Mouse (Mus musculus) CH12.LX (cell line): ENCODE data around the gene Dgcr8. TPM values are rescaled to one million over a fixed set of nuclear protein-coding genes. Genes with fewer than 3 reads are reported as not detected.

Experiments used
- DNase-seq: peaks from one replicate; pipeline ENCODE4 v3.0.0-alpha.2; 2013; ENCODE audit errors: extremely low read depth
- H3K27ac ChIP-seq: 2 replicates; pipeline ENCODE4 v1.5.1; 2012; ENCODE audit warnings: low read depth, mild to moderate bottlenecking, control low read depth, moderate library complexity; ENCODE audit not compliant: insufficient read depth
- H3K27me3 ChIP-seq: replicated peaks from 2 replicates; pipeline ENCODE3; 2012; ENCODE audit warnings: inconsistent platforms
- H3K36me3 ChIP-seq, 2 experiments: replicated peaks in 1 of 2; 2 replicates each; pipeline versions ENCODE3 to v1.6.1; 2012; ENCODE audit warnings: inconsistent platforms in 1 of 2, low read length in 1 of 2, mild to moderate bottlenecking in 1 of 2, mixed read lengths in 1 of 2, moderate library complexity in 1 of 2; ENCODE audit not compliant: control insufficient read depth in 1 of 2, insufficient read depth in 1 of 2
- H3K4me1 ChIP-seq, 2 experiments: 2 replicates each; pipeline ENCODE4 v1.6.1; 2012; ENCODE audit warnings: inconsistent platforms in 1 of 2, moderate library complexity in 1 of 2; ENCODE audit not compliant: insufficient read depth in 2 of 2, control insufficient read depth in 1 of 2
- H3K4me2 ChIP-seq: 2 replicates; pipeline ENCODE4 v1.6.1; 2012; ENCODE audit warnings: low read depth, mild to moderate bottlenecking, control low read depth; ENCODE audit not compliant: poor library complexity, insufficient read depth, severe bottlenecking
- H3K4me3 ChIP-seq, 3 experiments: fragments of 150-350 bp in 1 of 3; sonication (generic) in 1 of 3; replicated peaks in 1 of 3; 2 replicates each; pipeline versions ENCODE3 to v1.5.1; 2011 to 2012; ENCODE audit warnings: low read depth in 2 of 3, low read length in 2 of 3, mild to moderate bottlenecking in 2 of 3, moderate library complexity in 2 of 3, control low read depth in 1 of 3, improper control_type of control experiment in 1 of 3, inconsistent platforms in 1 of 3, mixed read lengths in 1 of 3; ENCODE audit not compliant: poor library complexity in 1 of 3
- H3K79me2 ChIP-seq: replicated peaks from 2 replicates; pipeline ENCODE4 v1.6.1; 2012; ENCODE audit warnings: mild to moderate bottlenecking, moderate library complexity; ENCODE audit not compliant: control insufficient read depth, poor library complexity, insufficient read depth, severe bottlenecking; ENCODE audit errors: extremely low read depth
- H3K9ac ChIP-seq: 2 replicates; pipeline ENCODE4 v1.6.1; 2012; ENCODE audit warnings: low read depth, mild to moderate bottlenecking, control low read depth, moderate library complexity; ENCODE audit not compliant: insufficient read depth
- H3K9me3 ChIP-seq: replicated peaks from 2 replicates; pipeline ENCODE3; 2012; ENCODE audit warnings: low read length, inconsistent platforms, mixed read lengths
- CHD1 ChIP-seq: IDR thresholded peaks from 2 replicates; pipeline ENCODE4 v1.6.1; 2012; ENCODE audit warnings: low read depth, low read length, improper control_type of control experiment, inconsistent platforms
- CHD2 ChIP-seq: IDR thresholded peaks from 2 replicates; pipeline ENCODE4 v1.6.1; 2011; ENCODE audit warnings: low read length, improper control_type of control experiment
- CTCF ChIP-seq, 2 experiments: IDR thresholded peaks in 1 of 2; conservative IDR thresholded peaks in 1 of 2; 2 replicates each; pipeline ENCODE4 v1.5.1; 2011 to 2012; ENCODE audit warnings: low read depth in 2 of 2, low read length in 2 of 2, improper control_type of control experiment in 1 of 2, inconsistent platforms in 1 of 2, mild to moderate bottlenecking in 1 of 2, moderate library complexity in 1 of 2
- ELF1 ChIP-seq: IDR thresholded peaks from 2 replicates; pipeline ENCODE4 v1.6.1; 2014; ENCODE audit warnings: low read depth, mild to moderate bottlenecking, inconsistent platforms, low read length, improper control_type of control experiment
- ETS1 ChIP-seq: conservative IDR thresholded peaks from 2 replicates; pipeline ENCODE4 v1.6.1; 2012; ENCODE audit warnings: low read depth, mild to moderate bottlenecking, inconsistent platforms, low read length, improper control_type of control experiment, moderate library complexity
- HCFC1 ChIP-seq: IDR thresholded peaks from 2 replicates; pipeline ENCODE4 v1.6.1; 2012; ENCODE audit warnings: low read depth, mild to moderate bottlenecking, inconsistent platforms, low read length, improper control_type of control experiment
- IRF4 ChIP-seq: IDR thresholded peaks from 2 replicates; pipeline ENCODE4 v1.6.1; 2014; ENCODE audit warnings: low read depth, mild to moderate bottlenecking, inconsistent platforms, low read length, improper control_type of control experiment
- MAFK ChIP-seq: IDR thresholded peaks from 2 replicates; pipeline ENCODE4 v1.6.1; 2011; ENCODE audit warnings: low read length, improper control_type of control experiment; ENCODE audit not compliant: insufficient replicate concordance
- MAX ChIP-seq: IDR thresholded peaks from 2 replicates; pipeline ENCODE4 v1.6.1; 2011; ENCODE audit warnings: low read length, improper control_type of control experiment
- MEF2A ChIP-seq: IDR thresholded peaks from 2 replicates; pipeline ENCODE4 v1.6.1; 2014; ENCODE audit warnings: low read depth, mild to moderate bottlenecking, inconsistent platforms, low read length, improper control_type of control experiment, borderline replicate concordance
- MXI1 ChIP-seq: IDR thresholded peaks from 2 replicates; pipeline ENCODE4 v1.6.1; 2011; ENCODE audit warnings: mild to moderate bottlenecking, low read depth, low read length, improper control_type of control experiment
- MYC ChIP-seq: IDR thresholded peaks from 2 replicates; pipeline ENCODE4 v1.6.1; 2011; ENCODE audit warnings: low read depth, mild to moderate bottlenecking, improper control_type of control experiment, low read length
- NRF1 ChIP-seq: IDR thresholded peaks from 2 replicates; pipeline ENCODE4 v1.6.1; 2014; ENCODE audit warnings: low read depth, mild to moderate bottlenecking, inconsistent platforms, low read length, improper control_type of control experiment, moderate library complexity
- PAX5 ChIP-seq: IDR thresholded peaks from 2 replicates; pipeline ENCODE4 v1.6.1; 2012; ENCODE audit warnings: low read length, inconsistent platforms, mixed read lengths
- POLR2A ChIP-seq: IDR thresholded peaks from 2 replicates; pipeline ENCODE4 v1.6.1; 2011; ENCODE audit warnings: low read depth, mild to moderate bottlenecking, improper control_type of control experiment, low read length
- RAD21 ChIP-seq: IDR thresholded peaks from 2 replicates; pipeline ENCODE4 v1.6.1; 2011; ENCODE audit warnings: low read depth, mild to moderate bottlenecking, low read length, improper control_type of control experiment, moderate library complexity
- RCOR1 ChIP-seq: conservative IDR thresholded peaks from 2 replicates; pipeline ENCODE4 v1.6.1; 2012; ENCODE audit warnings: low read depth, mild to moderate bottlenecking, inconsistent platforms, low read length, improper control_type of control experiment
- TBP ChIP-seq: conservative IDR thresholded peaks from 2 replicates; pipeline ENCODE4 v1.6.1; 2011; ENCODE audit warnings: low read depth, low read length, improper control_type of control experiment
- TCF12 ChIP-seq: IDR thresholded peaks from 2 replicates; pipeline ENCODE4 v1.6.1; 2014; ENCODE audit warnings: low read depth, mild to moderate bottlenecking, inconsistent platforms, low read length, improper control_type of control experiment
- ZKSCAN1 ChIP-seq: IDR thresholded peaks from 2 replicates; pipeline ENCODE4 v1.6.1; 2012; ENCODE audit warnings: low read depth, inconsistent platforms, low read length, improper control_type of control experiment, borderline replicate concordance
- ZMIZ1 ChIP-seq: IDR thresholded peaks from 2 replicates; pipeline ENCODE4 v1.6.1; 2012; ENCODE audit warnings: low read depth, mild to moderate bottlenecking, inconsistent platforms, low read length, improper control_type of control experiment
- ZNF384 ChIP-seq: IDR thresholded peaks from 2 replicates; pipeline ENCODE4 v1.6.1; 2012; ENCODE audit warnings: low read depth, low read length, improper control_type of control experiment, inconsistent platforms
- dilution Hi-C: fragments of 300-500 bp; cut with MboI; formaldehyde crosslinking; loops from 2 replicates; pipeline ENCODE4 v1.14.3; 2020; ENCODE audit warnings: low sequenced_read_pairs; ENCODE audit not compliant: extremely low pct_unique_long_range_greater_than_20kb, extremely low pct_ligation_motif_present
- in situ Hi-C: fragments of 300-500 bp; cut with MboI; formaldehyde crosslinking; loops from 3 replicates; pipeline ENCODE4 v1.14.3; 2019; ENCODE audit warnings: low sequenced_read_pairs, low pct_ligation_motif_present, low pct_unique_long_range_greater_than_20kb, mixed read lengths
- polyA plus RNA-seq: library from polyadenylated mRNA; unstranded; fragments of >175 nt; gene quantifications from 2 replicates; pipeline ENCODE4 v1.2.1, GENCODE M21; 2012; ENCODE audit warnings: low read depth; ENCODE audit not compliant: insufficient read length
- total RNA-seq, 2 experiments: library from RNA; depleted of rRNA; stranded (reverse); fragments of 300-350 nt in 1 of 2; fragments of >200 nt in 1 of 2; gene quantifications; 2 replicates each; pipeline ENCODE4 v1.2.3; 2012 to 2014

Dgcr8 gene
- total and polyA plus RNA-seq, 3 experiments: 29.1 to 39.9 (median 31.8) TPM

DNA sequence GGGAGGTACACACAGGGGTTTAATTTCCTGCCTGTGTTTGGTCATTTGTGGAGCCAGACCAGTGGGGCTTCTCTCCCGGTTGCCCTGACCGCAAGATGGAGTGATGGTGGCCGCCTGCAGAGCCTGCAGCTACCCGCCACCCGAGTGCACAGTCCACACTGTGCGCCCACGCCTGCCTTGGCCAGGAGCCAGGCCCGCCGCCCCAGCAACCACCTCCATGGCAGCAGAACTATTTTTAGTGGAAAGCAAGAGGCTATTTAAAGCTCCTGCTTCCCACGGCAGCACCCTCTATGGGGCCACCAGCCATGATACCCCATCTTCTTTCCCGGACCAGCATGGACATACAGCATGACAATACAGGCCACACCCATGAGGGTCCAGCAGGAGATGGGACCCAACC, 59.4 kb downstream of the Dgcr8 start:
- H3K4me2 ChIP-seq: no peak overlapping the region
- dilution Hi-C loops: no loop called here

DNA sequence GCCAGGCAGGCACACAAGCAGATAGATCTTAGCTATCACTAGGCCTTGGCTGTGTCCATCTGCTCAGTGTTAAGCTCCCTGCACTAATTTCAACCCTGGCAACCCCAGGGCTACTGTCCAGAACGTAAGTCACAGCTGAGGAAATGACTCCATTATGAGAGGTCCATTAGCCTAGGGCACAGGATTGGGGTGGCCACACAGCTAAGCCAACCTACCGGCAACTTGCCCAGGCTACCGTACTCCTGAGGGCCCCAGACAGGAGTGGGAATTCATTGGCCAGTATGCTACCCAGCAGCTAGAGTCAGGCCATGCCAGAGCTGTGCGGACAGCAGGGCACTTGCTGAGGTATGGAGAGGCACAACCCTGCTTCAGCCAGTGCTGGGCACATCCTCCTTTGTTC, 60.2 kb downstream of the Dgcr8 start:
- dilution Hi-C loops: no loop called here
- TF ChIP-seq TBP (no peak), RCOR1 (no peak), RAD21 (no peak), MEF2A (no peak), POLR2A (no peak), MAX (no peak), MYC (no peak), HCFC1 (no peak)
- H3K9ac ChIP-seq: no peak overlapping the region
- H3K4me1 ChIP-seq: peaks cover 26 to 54% of the 10 kb centered on the region in 2 experiments
- no peak overlapping the region for H3K4me3 ChIP-seq
- H3K27ac ChIP-seq: no peak overlapping the region
- H3K4me2 ChIP-seq: no peak overlapping the region
- DNase-seq: no peak
- H3K79me2 ChIP-seq: no peaks in the 10 kb centered on the region
- no peaks in the 10 kb centered on the region for H3K9me3 ChIP-seq
- in situ Hi-C loops: no loop called here
- peaks cover 50 to 70% of the 10 kb centered on the region in 2 experiments for H3K36me3 ChIP-seq
- H3K27me3 ChIP-seq: no peaks in the 10 kb centered on the region

More for the DNA sequence above, 59.4 kb downstream of the Dgcr8 start:
- no peak overlapping the region for H3K4me3 ChIP-seq
- TF ChIP-seq IRF4 (no peak), MXI1 (no peak), NRF1 (no peak), RAD21 (no peak), ETS1 (no peak), CHD2 (no peak), ZNF384 (no peak), ZMIZ1 (no peak), TCF12 (no peak), CHD1 (no peak), CTCF (conservative IDR thresholded peaks at IDR 0.05 in 1 of 2, IDR thresholded peaks at IDR 0.05 in 1 of 2; ENCODE audit: low read depth in 2 of 2, low read length in 2 of 2) (no peak), PAX5 (no peak), ELF1 (no peak), ZKSCAN1 (no peak), MAFK (no peak), MEF2A (no peak), MAX (no peak), POLR2A (no peak)
- no peak overlapping the region for H3K27ac ChIP-seq
- H3K36me3 ChIP-seq: peaks cover 42 to 63% of the 10 kb centered on the region in 2 experiments
- H3K9me3 ChIP-seq: no peaks in the 10 kb centered on the region
- in situ Hi-C loops: no loop called here
- H3K9ac ChIP-seq: no peak overlapping the region
- H3K4me1 ChIP-seq: peaks cover 26 to 60% of the 10 kb centered on the region in 2 experiments
- H3K79me2 ChIP-seq: no peaks in the 10 kb centered on the region
- no peaks in the 10 kb centered on the region for H3K27me3 ChIP-seq
- DNase-seq: no peak
